Mouse (Mus musculus) cerebellum, postnatal 14 days (tissue): Measurements from ENCODE around the gene Fam76b.
"Not testable (repeated sequence)": the region's sequence is repeated elsewhere in the genome, so short reads cannot be mapped to it uniquely, and the experiment has no call there.

Experiments used
- DNase-seq, 2 experiments: peaks; one replicate each; pipeline ENCODE4 v3.0.0; 2021; ENCODE audit warnings: mixed read lengths in 2 of 2

Gene Fam76b

GRCm38 (mm10) chr9:13827406-13828086, at the start of gene Fam76b:
Gene Fam76b, plus strand, starts transcription at chr9:13827716.
- peak; percentile 98 to 99 for DNase-seq

DNA sequence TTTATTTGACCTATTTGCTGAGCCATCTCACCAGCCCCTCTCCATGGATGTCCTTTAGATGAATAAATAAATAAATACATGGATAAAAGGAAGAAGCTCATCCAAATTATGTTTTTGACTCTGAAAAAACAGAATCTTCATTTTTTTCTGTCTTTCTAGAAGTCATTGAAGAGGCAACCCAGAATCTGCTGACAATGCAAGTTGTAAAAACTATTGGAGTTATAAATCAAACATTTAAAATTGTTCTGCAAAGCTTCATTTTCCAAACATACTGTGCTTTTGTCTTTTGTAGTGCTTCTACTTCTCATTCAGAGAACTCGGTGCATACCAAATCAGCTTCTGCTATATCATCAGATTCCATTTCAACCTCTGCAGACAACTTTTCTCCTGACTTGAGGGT, 45.5 kb upstream of the Fam76b start:
- DNase-seq = no peak

DNA sequence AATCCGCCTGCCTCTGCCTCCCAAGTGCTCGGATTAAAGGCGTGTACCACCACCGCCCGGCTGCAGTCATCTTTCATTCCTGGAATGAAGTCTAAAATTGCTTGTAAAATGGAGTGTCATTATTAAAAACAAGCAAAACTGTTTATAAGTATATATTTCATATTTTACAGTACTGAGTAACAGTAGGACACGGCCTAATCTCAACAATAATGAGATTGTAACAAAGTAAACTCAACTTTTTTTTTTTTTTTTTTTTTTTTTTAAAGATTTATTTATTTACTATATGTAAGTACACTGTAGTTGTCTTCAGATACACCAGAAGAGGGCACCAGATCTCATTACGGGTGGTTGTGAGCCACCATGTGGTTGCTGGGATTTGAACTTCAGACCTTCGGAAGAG, 36.7 kb upstream of the Fam76b start:
- not testable (repeated sequence) for DNase-seq

- no peak for DNase-seq
These were observed 33.2 kb upstream of the Fam76b start for GRCm38 (mm10) chr9:13794302-13794701.

DNA sequence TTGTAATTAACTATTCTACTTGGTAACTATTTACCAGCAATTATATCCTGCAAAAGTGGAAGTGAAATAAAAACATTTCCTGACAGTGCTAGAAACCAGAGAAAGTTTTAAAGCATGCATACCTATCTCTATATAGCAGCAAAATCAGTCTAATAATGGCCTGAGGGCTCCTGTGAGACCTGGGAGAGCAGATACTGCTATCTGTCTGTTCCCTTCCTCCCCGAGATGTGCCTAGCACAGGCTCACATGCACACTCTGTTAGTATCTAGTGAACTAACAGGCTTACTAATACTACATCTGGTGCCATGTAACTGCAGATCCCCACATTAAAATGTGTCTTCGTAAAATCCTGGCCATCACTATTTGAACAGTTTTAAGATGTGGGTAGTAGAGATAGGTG, 32.8 kb upstream of the Fam76b start:
- DNase-seq = no peak

DNA sequence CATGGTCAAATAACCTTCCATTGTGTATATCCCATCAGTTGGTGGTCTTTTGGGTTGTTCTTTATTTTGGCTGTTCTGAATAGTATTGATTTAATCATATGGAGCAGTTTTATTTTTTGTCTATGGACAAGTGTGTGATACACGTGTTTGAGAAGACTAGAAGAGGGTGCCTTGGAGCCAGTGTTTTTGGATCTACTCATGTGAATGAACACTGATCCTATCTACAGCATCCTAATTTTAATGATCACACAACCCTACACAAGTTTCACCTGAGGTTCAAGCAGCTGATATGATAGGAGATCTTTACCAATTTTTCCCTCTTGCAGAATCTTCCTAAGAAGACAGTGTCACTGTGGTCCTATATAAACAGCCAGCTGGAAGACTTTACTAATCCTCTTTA, 23.0 kb upstream of the Fam76b start:
- DNase-seq = no peak

GRCm38 (mm10) chr9:13806854-13807253, 20.7 kb upstream of the Fam76b start:
- DNase-seq = no peak

- no peak for DNase-seq
These were observed 19.9 kb upstream of the Fam76b start for GRCm38 (mm10) chr9:13807657-13808056.

- DNase-seq = no peak
These were observed 17.6 kb upstream of the Fam76b start for GRCm38 (mm10) chr9:13809937-13810336.

- DNase-seq = no peak
These were observed 9.1 kb upstream of the Fam76b start for GRCm38 (mm10) chr9:13818369-13818768.

- no peak for DNase-seq
These were observed 6.7 kb upstream of the Fam76b start for GRCm38 (mm10) chr9:13820774-13821173.

DNA sequence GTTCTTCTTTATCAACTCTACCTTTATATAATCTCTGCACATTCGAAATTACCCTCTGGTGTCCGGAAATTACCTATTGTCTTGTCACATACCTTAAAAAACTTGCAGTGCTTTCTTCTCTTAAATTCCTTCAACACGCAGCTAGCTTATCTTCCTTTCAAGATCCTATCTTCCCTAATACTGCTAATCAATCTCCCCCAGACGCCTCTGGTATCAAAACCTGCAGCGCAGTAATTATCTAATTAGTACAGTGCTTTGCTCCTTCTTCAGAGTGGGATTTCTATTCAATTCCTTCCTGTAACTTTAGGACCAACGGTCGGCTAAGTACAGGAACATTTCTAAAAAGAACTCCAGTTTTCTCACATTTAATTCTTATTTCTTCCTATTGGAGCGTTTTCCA, 1.6 kb upstream of the Fam76b start:
- DNase-seq = no peak

DNA sequence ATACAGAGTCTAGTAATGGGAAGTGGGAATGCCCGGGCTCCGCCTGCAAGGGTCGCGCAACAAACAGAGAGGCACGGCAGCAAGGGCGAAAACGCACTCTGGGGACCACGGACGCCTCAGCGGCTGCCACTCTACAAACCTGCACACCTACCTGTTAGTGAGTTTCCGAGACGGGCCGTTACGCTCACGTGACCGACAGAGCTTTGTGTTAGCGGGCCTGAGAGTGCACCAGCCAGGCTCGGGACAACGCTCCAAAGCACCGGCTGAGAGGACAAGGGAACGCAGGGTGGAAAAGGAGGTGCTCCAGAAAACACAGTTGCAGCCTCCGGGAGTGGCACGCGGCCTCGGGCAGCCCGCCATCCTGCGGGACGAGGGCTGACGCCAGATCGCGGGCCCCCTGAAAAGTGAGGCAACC, 1.1 kb upstream of the Fam76b start:
- DNase-seq = no peak

DNA sequence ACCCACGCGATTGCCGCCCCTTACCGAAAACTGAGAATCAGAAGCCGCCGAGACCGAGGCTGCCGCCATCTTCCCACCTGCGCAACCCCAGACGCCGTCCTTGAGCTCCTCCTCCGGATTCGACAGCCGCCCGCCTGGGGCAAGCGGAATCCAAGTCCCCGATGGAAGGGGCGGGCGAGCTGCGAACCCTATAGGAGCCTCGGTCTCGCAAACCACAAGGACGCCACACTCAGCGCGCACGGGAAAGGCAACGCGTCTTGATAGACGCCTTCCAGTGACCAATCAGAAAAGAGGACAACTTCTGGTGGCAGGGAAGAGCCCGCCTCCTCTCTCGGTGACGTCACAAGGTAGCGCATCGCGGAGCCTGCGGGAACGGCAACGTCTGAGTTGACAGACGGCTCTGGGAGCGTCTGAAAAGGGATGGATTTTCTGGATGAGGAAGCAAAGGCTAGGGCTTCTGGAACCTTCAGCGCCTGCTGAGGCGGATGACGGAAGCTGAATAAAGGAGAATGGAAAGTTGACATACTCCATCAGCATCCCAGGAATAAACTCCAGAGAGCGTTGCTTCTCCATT, 597 bp upstream of the Fam76b start, which contains the start of gene Cep57:
Gene Cep57 (minus strand): TSS at position 276 of the 574 bp plus-strand sequence.
- peak; percentile 94 to 97 for DNase-seq

GRCm38 (mm10) chr9:13828087-13828441, 548 bp downstream of the Fam76b start:
- DNase-seq = no peak

GRCm38 (mm10) chr9:13835256-13835655, 7.7 kb downstream of the Fam76b start:
- no peak for DNase-seq

- no peak for DNase-seq
These were observed 9.2 kb downstream of the Fam76b start for GRCm38 (mm10) chr9:13836726-13837125.

- DNase-seq = no peak
These were observed 20.1 kb downstream of the Fam76b start for GRCm38 (mm10) chr9:13847591-13847990.

DNA sequence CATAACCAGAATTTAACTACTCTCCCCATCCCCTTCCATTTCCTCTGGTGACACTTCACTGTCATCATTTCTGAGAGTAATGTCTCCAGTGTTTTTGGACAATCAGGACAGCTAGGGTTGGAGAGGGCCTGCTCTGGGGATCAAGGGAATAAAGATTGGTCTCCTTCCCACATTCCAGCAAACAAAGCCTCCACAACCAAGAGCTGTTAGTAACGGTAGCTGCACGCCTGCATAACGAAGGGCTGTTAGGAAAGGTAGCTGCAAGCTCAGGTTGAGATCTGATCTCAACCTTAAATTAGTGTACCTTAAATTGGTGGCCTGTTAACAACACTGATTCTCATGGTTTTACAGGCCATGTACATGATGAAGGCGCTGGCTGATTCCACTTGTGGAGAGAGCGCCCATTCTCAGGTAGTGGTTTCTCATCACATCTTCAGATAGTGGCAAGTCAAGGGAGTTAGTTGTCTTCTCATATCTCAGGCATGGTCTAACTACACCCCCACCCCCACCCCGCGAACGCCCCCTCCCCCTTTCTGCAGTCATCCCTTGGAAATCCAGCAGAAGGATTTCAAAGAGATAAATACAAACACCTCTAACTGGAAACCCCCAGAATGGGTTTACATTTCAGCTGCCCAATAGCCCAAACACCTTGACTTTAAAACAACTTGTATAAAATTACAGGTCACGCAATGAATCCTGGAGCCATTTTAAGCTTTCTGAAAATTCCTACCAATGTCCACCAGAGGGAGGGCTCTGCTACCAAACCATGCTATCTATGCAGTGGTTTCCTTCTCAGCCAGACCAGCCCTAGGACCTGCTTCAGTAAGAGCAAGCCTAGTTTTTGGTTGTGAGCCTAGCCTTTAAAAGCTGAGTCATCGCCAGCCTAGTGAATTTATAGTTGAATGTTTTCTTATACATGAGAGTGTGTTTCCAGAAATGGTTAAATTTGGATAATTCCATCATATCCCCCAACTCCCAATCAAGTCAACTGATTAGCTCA, 21.3 kb downstream of the Fam76b start:
- DNase-seq = peak; percentile 26 to 34

DNA sequence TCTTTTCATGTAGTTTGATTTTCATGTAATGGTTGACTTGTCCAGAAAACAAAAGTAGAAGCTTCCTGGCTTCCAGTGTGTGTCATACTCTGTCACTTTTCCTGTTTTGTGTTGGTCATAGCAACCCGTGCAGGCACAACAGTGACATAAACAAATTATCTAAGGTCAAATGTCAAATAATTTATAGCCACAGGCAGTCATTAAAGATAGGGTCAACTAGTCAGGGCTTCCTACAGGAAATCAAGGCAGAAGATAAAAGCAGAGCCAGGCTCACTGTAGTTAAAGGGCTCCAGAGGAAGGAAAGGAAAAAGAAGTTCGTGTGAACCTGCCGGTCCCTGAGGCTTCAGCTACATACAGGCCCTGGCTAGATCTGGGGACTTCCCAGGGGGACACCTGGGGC, 26.4 kb downstream of the Fam76b start:
- no peak for DNase-seq

DNA sequence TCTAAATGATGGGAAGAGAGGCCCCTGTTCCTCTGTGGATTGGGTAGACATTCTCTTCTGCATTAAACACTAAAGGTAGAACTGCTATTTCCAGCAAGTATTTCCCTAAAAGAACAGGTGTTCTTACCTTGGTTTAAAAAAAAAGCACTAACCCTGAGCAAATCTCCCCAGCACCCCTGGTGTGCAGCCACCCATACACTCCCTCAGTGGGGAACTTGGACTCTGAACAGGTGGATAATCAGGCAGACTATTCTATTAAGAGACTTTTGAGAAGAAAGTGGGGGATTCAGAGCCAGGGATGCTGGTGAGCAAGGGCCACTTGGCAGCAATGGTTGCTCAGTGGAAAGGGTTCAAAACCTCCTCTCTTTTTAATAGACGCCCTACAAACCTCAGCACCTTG, 28.7 kb downstream of the Fam76b start:
- no peak for DNase-seq

GRCm38 (mm10) chr9:13856777-13857176, 29.3 kb downstream of the Fam76b start:
- DNase-seq = no peak

DNA sequence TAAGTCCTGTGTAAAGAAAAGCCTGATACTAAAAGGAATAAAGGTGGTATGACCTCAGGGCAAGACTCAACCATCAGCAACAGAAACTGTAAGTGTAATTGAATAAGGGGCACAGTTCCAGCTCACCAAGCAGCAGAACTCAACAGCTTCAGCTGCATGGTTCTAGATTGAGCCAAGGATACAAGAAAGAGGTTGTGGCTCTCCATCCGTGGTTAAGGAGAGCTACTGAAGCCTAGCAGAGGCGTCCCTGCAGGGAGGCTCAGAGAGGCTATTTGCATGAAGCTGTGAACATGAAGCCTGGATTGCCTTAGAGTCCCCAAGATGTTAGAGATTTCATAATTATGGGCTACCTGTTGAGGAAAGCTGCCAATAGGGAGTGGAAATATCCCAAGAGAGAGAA, 40.1 kb downstream of the Fam76b start:
- no peak for DNase-seq

DNA sequence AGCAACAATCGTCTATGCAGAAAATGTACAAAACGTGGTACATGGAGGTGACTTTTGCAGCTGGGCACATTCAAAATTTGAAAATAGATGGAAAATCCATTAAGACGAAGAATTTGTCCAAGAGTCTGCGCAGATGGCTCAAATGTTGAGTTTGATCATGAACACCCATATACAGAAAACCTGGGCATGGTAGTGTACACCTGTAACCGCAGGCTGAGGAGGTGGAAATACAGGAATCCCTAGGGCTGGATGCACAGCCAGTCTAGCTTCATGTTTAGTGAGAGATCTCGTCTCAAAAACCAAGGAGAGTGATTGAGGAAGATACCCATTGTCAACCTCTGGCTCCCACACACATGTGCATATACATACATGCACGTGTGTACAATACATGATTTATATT, 44.1 kb downstream of the Fam76b start:
- DNase-seq = no peak
